Mouse (Mus musculus) gastrocnemius, postnatal 36 days (tissue): ENCODE results near the gene 1700030J22Rik. TPM values are rescaled to one million over a fixed set of nuclear protein-coding genes. Genes with fewer than 3 reads are reported as not detected.
A peak's percentile ranks its signal among the peaks of the same experiment; 100 is the strongest.

ENCODE experiments used
- DNase-seq, 2 experiments: peaks; one replicate each; pipeline ENCODE4 v3.0.0; 2022
- intact Hi-C: fragments of 180-260 bp; cut with DNase I; formaldehyde crosslinking; loops from one replicate; pipeline ENCODE4 v1.15.1; 2025
- total RNA-seq, 2 experiments: library from RNA; stranded (reverse); gene quantifications; 2 replicates each; pipeline ENCODE4 v1.2.3; 2021

The 1700030J22Rik gene
- total RNA-seq, 2 experiments from 2014 or later: 0.18 to 0.27 TPM

DNA sequence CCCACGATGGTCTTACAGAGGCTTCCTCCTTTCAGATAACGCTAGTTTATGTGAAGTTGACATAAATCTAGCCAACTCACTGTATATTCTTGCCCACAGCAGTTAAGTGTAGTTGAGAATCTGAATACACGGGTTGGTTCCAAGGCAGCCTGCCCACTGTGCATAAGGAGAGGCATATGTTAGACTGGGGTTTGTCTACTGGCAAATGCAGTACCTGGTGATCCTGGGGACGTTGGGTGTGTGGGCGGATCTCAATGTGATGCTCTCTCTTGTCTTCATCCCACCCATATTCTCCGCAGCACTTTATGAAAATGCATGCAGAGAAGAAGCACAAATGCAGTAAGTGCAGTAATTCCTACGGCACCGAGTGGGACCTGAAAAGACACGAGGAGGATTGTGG lies 24.3 kb downstream of the 1700030J22Rik start:
- DNase-seq: no peak
- intact Hi-C loops: no loop called here

DNA sequence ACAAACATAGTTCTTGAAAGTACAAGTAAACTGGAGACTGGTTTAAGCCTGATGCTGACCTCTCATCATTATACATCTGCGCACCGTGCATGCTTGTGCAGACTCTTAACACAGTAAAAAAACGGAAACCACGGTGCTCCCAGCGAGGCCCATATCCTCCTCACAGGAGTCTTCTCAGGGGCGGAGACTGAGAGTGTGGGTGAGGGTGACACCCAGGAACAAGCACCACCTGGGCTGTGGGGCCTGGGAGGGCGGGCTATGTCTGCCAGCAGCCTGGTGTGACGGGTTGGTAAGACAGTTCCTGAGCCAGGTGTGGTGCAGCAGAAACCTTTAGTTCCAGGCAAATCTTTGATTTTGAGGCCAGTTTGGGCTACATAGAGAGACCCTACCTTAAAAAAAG lies 26.3 kb downstream of the 1700030J22Rik start:
- intact Hi-C loops: no loop called here
- no peak for DNase-seq

DNA sequence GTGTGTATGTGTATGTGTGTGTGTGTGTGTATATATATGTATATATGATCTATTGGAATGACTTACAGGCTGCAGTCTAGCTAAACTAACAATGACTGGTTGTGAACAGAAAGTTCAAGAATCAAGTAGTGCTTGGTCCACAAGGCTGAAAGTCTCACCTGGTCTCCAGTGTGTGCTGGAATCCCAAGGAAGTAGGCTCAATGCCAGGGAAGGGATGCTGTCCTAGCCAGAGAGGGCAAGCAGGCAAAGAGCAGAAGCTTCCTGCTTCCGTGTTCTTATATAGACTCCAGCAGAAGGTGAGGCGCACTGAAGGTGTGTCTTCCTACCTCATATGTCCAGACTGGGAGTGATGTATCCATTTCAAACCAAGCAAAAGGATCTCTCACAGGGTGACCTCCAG lies 27.0 kb downstream of the 1700030J22Rik start:
- intact Hi-C loops: no loop called here
- no peak for DNase-seq

- DNase-seq: no peak
- intact Hi-C loops: no loop called here
Observed at GRCm38 (mm10) chr8:116951369-116951768, 27.4 kb downstream of the 1700030J22Rik start.

DNA sequence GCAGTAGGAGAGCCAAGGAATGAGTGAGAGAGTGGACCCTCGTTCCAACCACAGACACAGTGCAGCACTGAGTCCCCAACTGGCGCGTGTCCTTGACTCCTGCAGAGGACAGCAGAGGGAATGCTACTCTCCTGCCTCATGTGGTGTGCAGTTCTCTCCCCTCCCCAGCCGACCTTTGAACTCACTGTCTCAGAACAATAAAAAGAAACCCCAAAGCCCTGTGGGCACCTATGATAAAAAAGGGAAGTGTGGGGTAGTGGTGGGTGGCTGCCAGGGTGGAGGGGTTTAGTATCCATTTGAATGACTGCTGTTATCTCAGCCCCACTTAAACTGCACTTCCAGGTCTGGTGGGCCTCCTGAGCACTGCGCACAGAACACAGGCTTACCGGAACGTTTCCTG lies 31.2 kb downstream of the 1700030J22Rik start:
- intact Hi-C loops: no loop called here
- no peak for DNase-seq

DNA sequence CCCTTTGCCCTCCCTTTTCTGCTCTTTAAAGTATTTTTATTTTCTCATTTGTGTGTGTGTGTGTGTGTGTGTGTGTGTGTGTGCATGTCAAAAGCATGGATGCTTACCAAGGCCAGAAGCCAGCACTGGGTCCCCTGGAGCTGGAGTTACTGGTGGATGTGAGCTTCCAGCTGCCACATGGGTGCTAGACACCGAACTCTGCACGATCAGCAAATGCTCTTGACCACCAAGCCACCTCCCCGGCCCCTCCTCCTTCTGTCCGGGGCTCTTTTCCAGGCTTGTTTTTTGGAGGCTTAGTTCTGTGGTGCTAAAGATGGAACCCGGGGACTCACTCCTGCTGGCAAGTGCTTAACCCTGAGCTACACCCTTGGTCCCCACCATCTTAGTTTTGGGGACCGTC lies 31.9 kb downstream of the 1700030J22Rik start:
- DNase-seq: no peak

GRCm38 (mm10) chr8:116946268-116946838 lies 32.4 kb downstream of the 1700030J22Rik start:
- DNase-seq: peak in 1 of 2 experiments; percentile 16
- intact Hi-C loops: no loop called here

More for the DNA sequence above, 31.9 kb downstream of the 1700030J22Rik start:
- intact Hi-C loops: no loop called here

DNA sequence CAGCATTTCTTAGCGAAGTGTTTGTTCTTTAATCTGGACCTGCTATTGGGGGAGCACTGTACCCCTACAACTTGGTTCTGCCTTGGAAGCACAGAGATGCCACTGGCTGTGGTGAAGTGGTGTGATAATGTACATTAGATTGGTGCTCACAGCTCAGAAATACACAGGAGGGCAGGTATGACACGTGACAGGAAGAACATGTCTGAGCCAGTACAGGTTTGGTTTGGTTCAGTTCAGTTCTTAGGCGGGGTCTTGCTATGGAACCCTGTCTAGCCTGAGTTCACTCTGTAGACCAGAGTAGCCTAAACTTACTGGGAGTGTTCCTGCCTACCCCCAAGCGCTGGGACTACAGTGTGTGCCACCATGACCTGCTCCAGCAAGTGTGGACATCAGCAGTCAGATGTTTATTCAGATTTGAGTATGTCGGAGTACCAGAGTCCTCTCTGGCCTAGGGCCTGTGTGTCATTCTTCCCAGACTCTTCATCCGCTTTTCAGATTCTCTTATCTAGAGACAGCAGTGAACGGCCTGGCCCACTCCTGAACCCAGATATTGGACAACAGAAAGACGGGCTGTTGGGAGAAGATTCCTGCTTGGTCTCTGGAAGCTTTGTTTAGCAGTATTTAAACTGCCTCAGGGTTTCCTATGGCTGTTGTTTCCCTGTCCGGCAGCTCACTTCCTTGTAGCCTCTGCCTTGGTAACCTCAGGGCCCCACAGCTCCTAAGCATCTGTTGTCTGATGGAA lies 33.4 kb downstream of the 1700030J22Rik start:
- DNase-seq: no peak
- intact Hi-C loops: no loop called here

DNA sequence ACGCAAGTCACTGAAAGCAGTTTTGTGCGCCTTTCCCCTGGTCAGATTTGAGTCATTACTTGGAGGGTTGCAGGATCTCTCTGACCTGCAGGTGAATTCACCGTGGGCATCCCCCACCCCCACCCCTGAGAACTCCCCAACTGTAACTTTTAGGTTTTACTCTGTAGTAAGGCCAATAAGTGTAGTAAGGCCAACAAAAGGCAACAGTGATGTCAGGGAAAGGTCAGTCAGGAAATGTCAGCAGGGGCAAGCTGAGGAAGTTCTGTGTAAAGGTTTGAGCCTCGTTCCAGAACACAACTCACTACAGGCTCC lies 34.4 kb downstream of the 1700030J22Rik start:
- intact Hi-C loops: loop anchor here (5.0 kb wide), 1 partner anchor 33 kb away; the partner anchor contains the start of gene 1700030J22Rik
- DNase-seq: no peak

- intact Hi-C loops: loop anchor here (5.0 kb wide), 1 partner anchor 34 kb away; the partner anchor contains the start of gene 1700030J22Rik
- DNase-seq: peak in 1 of 2 experiments; percentile 18
Observed at GRCm38 (mm10) chr8:116943555-116944384, 35.0 kb downstream of the 1700030J22Rik start.

DNA sequence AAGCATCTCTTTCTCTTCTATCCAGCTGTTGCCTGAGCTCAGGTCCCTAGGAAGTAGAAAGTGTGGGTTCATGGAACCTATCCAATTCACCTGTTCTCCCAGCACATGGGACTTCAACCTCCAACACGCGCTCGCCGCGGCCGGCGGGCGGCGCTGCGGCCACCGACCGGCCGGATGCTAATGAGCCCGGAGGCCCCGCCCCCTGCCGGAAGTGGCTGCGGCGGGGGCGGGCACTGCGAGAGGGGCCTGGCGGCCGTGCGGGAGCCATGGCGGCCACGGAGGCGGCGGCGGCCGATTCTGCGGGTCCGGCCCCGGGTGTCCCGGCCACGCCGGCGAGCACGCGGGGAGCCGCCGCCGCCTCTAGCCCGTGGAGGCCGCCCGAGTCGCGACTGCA lies 35.6 kb downstream of the 1700030J22Rik start, which contains the start of gene Atmin:
Atmin (plus strand) TSS at position 233 of the 394 bp plus-strand sequence.
- peak; percentile 74 to 82 for DNase-seq
- intact Hi-C loops: loop anchor here (5.0 kb wide), 1 partner anchor 34 kb away; the partner anchor contains the start of gene 1700030J22Rik

- intact Hi-C loops: loop anchor here (5.0 kb wide), 1 partner anchor 35 kb away; the partner anchor contains the start of gene 1700030J22Rik
- no peak for DNase-seq
Observed at GRCm38 (mm10) chr8:116942284-116943058, 36.3 kb downstream of the 1700030J22Rik start.

- no peak for DNase-seq
- intact Hi-C loops: no loop called here
Observed at GRCm38 (mm10) chr8:116935506-116935905, 43.3 kb downstream of the 1700030J22Rik start.

GRCm38 (mm10) chr8:116934976-116935375 lies 43.8 kb downstream of the 1700030J22Rik start:
- no peak for DNase-seq
- intact Hi-C loops: no loop called here

DNA sequence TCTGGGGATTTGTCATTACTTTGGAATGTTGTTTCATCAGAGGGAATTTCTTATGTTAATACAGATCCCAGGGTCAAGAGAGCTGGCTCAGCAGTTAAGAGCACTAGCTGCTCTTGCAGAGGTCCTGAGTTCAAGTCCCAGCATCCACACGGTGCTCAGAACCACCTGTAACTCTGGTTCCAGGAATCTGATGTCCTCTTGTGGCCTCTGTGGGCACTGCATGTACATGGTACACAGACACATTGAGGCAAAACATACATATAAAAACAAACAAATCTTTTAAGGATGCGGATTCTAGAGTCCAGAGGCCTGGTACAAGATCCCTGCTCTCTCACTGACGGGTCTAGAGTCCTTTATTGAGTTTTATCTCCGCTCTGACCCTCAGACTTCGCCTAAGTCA lies 50.2 kb downstream of the 1700030J22Rik start:
- intact Hi-C loops: no loop called here

DNA sequence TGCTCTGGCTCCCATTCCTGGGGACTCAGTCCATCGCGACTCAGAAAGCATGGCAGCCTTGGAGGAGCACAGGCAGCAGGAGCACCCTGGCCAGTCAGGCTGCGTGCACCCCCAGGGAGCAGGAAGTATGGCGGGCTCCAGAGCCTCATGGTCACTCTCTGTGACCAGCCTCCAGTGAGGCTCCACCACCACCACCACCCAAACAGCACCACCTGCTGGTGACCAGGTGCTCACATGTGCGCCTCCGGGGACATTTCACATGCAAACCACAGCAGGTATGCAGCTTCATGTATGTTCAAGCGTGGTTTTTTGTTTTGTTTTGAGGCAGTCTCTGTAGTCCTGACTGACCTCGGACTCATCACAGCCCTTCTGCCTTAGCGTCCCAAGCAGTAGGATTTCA lies 50.9 kb downstream of the 1700030J22Rik start:
- DNase-seq: no peak
- intact Hi-C loops: no loop called here

More for the DNA sequence above, 50.2 kb downstream of the 1700030J22Rik start:
- DNase-seq: no peak

DNA sequence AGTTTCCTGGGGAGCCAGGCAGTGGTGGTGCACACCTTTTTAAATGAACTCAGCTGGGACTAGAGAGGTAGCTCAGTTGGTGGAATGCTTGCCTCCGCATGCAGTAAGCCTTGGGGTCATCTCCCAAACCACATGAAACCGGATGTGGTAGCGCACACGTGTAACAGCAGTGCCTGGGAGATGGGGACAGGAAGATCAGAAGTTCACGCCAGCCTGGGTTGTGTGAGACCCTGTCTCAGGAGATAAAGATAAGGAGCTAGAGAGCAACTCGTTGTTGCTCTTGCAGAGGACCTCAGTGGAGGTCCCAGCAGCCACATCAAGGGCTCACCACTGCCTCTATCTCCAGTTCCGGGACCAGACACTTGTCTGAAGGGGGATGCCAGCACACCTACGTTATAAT lies 55.2 kb downstream of the 1700030J22Rik start:
- DNase-seq: no peak
- intact Hi-C loops: no loop called here

- DNase-seq: no peak
- intact Hi-C loops: no loop called here
Observed at GRCm38 (mm10) chr8:116922060-116922757, 56.5 kb downstream of the 1700030J22Rik start.

DNA sequence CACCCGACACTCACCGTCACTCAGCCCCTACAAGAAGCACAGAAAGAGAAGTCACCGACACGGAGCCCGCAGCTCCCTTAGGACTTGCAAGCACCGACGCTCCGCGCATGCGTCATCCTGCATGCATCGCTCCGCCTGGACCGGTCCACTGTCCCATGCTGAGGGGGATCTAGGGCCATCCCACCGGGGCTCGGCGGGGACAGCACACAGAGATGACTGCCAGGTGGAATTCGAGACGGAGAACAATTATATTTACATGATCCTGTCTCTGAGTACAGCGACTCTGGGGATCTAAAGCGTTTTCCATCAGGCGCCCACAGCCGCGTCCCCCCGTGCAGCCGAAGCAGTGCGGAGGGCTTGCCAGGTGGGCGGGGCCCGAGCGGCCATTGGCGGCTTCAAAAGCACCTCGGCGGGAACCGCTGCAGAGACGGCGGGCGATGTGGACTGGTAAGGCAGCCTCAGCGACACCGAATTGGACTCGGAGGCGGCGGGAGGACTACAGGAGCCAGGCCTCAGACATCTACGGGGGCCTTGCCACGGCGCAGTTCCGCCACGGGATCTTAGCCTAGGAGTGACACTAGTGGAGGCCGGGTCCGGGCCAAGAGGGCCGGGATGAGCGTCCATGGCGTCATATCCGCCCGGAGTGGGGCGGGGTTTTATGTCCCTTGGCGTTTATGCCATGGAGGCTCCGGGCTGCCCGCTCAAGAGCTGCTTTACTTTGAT lies 57.3 kb downstream of the 1700030J22Rik start, which contains the start of the genes Cmc2 and Cenpn:
Cmc2 (minus strand) TSS at position 119 of the 723 bp plus-strand sequence.
Cenpn (plus strand) TSS at position 394 of the 723 bp plus-strand sequence.
- intact Hi-C loops: loop anchor here (2.0 kb wide), 1 partner anchor 57 kb away; the partner anchor contains the start of gene 1700030J22Rik
- DNase-seq: peak; percentile 89 to 93
